Mouse (Mus musculus): ENCODE data around the gene Sorcs2.
A peak's percentile ranks its signal among the peaks of the same experiment; 100 is the strongest.

GRCm38 (mm10) chr5:35971841-35972578 is 425.9 kb downstream of the Sorcs2 start:
- TF ChIP-seq POLR2A (IDR thresholded peaks at IDR 0.05; ENCODE audit: extremely low read depth, insufficient read depth, low read length) (no peak), CTCF (IDR thresholded peaks at IDR 0.05; ENCODE audit: extremely low read depth, insufficient read depth, low read length) (peak; percentile 79)
